Mouse (Mus musculus): ENCODE data around the gene Ampd3. TPM values are rescaled to one million over a fixed set of nuclear protein-coding genes. Genes with fewer than 3 reads are reported as not detected.

Gene Ampd3
- total RNA-seq (2023): 20.8 TPM

DNA sequence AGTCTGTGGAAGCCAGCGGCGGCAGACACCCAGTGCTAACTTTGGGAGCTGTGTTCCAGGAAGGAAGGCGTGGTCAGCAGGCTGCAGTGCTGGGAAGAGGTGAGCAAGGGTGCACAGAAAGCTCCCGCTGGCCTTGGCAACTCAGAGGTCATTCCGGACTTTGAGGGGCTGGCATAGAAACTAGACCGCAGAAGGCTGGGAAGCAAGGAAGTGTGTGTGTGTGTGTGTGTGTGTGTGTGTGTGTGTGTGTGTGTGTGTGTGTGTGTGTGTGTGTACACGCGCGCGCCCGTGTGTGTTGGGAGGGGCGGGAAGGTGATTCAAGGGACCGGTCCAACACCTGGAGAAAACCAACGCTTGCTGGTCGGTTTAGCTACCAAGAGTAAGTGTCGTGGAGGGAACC, at the start of gene Ampd3:
Gene Ampd3, plus strand, starts transcription at position 206 of the 400 bp plus-strand sequence.

DNA sequence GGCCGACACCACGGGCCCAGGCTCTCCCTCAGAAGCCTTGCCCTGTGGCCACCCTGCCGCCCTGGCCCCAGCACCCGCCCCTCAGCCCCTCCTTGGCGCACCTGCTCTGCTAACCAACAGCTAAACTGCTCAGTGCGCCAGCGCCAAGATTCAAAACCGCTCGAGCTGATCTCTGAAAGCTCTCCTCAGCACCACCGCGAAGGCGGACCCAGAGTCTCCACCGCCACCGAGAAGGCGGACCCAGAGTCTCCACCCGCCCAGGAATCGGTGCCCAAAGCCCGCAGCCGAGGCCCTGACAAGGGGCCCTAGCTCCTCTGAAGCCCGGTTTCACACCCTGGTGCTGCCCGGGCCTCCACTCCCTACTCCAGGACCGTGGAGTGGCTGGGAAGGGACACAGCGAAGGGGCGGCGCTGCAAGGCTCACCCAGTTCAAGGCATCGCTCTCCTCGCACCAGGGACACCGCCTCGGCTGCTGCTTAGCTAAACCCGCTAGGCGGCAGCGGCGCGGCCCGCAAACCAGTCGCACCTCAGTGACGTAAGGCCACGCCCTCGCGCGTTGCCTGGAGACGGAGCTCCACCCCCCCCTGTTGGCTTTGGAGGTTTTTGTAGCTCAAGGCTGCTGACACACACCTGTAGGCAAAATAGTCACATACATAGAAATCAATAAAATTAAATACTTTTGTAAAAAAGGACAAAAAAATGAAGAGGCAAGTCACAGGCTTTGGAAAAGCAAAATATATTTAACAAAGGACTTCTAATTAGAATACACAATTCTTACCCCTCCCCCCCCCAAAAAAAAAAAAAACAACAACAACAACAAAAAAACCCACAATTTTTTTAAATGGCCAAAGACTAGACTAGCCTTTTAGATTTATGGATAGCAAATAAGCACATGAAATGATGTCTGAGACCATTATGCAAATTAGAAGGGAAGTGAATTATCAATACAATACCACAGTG, 76.2 kb downstream of the Ampd3 start, which contains the start of gene Rnf141:
Gene Rnf141, minus strand, starts transcription at position 542 of the 959 bp plus-strand sequence.

Other genes with a start within 250 kb of the Ampd3 start
- 10.7 TPM for gene Sbf2, start 153.3 kb upstream of the Ampd3 start, total RNA-seq (2023)
- 1.2 TPM for gene Adm, start 140.5 kb upstream of the Ampd3 start, total RNA-seq (2023)
- gene Rnf141, start 76.3 kb downstream of the Ampd3 start, total RNA-seq (2023): 13.3 TPM
- gene Lyve1, start 95.0 kb downstream of the Ampd3 start, total RNA-seq (2023): not detected
- gene Mrvi1, start 214.3 kb downstream of the Ampd3 start, total RNA-seq (2023): 2.0 TPM